Mouse (Mus musculus) forebrain, embryonic 14.5 days (tissue): ENCODE measurements around the gene Ccdc85c. TPM values are rescaled to one million over a fixed set of nuclear protein-coding genes. Genes with fewer than 3 reads are reported as not detected.

Source experiments
- ATAC-seq: fragments of 200-750 bp; cut with Nextera tagmentation; 2 replicates; pipeline ENCODE4 v1.8.0; 2017; ENCODE audit warnings: mild to moderate bottlenecking, moderate library complexity
- DNase-seq: peaks from one replicate; pipeline ENCODE4 v3.0.0-alpha.2; 2015; ENCODE audit warnings: low spot score
- H3K27ac ChIP-seq: fragments of 300-500 bp; sonication (generic); 2 replicates; pipeline ENCODE4 v1.5.1; 2014; ENCODE audit warnings: low read depth, mild to moderate bottlenecking, control low read depth, low read length, moderate library complexity
- H3K27me3 ChIP-seq: fragments of 300-500 bp; sonication (generic); replicated peaks from 2 replicates; pipeline ENCODE4 v1.6.1; 2014; ENCODE audit warnings: low read length, control low read depth, mixed read lengths; ENCODE audit not compliant: control insufficient read depth, insufficient read depth
- H3K36me3 ChIP-seq: fragments of 300-500 bp; sonication (generic); 2 replicates; pipeline ENCODE4 v1.6.1; 2014; ENCODE audit warnings: low read length, control low read depth; ENCODE audit not compliant: control insufficient read depth, insufficient read depth
- H3K4me1 ChIP-seq: fragments of 300-500 bp; sonication (generic); 2 replicates; pipeline ENCODE4 v1.6.1; 2014; ENCODE audit warnings: antibody characterized with exemption, low read length, control low read depth; ENCODE audit not compliant: control insufficient read depth, insufficient read depth
- H3K4me2 ChIP-seq: fragments of 300-500 bp; sonication (generic); 2 replicates; pipeline ENCODE4 v1.6.1; 2014; ENCODE audit warnings: mild to moderate bottlenecking, control low read depth, low read length
- H3K4me3 ChIP-seq: fragments of 300-500 bp; sonication (generic); 2 replicates; pipeline ENCODE4 v1.5.1; 2014; ENCODE audit warnings: low read depth, low read length, control low read depth
- H3K9ac ChIP-seq: fragments of 300-500 bp; sonication (generic); 2 replicates; pipeline ENCODE4 v1.6.1; 2014; ENCODE audit warnings: mild to moderate bottlenecking, low read length, control low read depth, moderate library complexity
- H3K9me3 ChIP-seq: fragments of 300-500 bp; sonication (generic); replicated peaks from 2 replicates; pipeline ENCODE4 v1.6.1; 2016; ENCODE audit warnings: low read length, control low read depth, mixed read lengths; ENCODE audit not compliant: control insufficient read depth
- WGBS: fragments of 180-500 bp; shearing (Covaris S2); extraction: QIAGEN DNeasy Blood & Tissue Kit; methylation state at CpG from one replicate; pipeline ENCODE4 v1.1.7; 2014; 5-methylcytosine and 5-hydroxymethylcytosine counted together
- polyA plus RNA-seq: library from polyadenylated mRNA; unstranded; fragments of >200 nt; fragmentation: Nextera tagmentation; extraction: Ambion mirVana; gene quantifications from 2 replicates; pipeline ENCODE4 v1.2.1, GENCODE M21; 2014

Gene Ccdc85c
- polyA plus RNA-seq, 1 experiment from 2014 or later = 14.5 TPM

GRCm38 (mm10) chr12:108212476-108212875 is 62.7 kb downstream of the Ccdc85c start:
- DNase-seq (no peak), ATAC-seq (no peak)
- no peak overlapping the region for H3K27ac ChIP-seq
- H3K4me3 ChIP-seq = no peak overlapping the region
- no peaks in the 10 kb centered on the region for H3K9me3 ChIP-seq
- 0 out of 2 replicates have a peak, but pooled peaks cover 6% of the 10 kb centered on the region for H3K36me3 ChIP-seq
- H3K9ac ChIP-seq = no peak overlapping the region
- WGBS = 79% methylated on average over 6 of the region's 6 CpGs
- peaks cover 19% of the 10 kb centered on the region for H3K4me1 ChIP-seq
- no peak overlapping the region for H3K4me2 ChIP-seq
- no peaks in the 10 kb centered on the region for H3K27me3 ChIP-seq

GRCm38 (mm10) chr12:108212071-108212470 is 63.2 kb downstream of the Ccdc85c start:
- WGBS = 58% methylated on average over 5 of the region's 5 CpGs
- peaks cover 16% of the 10 kb centered on the region for H3K4me1 ChIP-seq
- ATAC-seq = no peak

GRCm38 (mm10) chr12:108210623-108211022 is 64.6 kb downstream of the Ccdc85c start:
- H3K4me1 ChIP-seq = peaks cover 7% of the 10 kb centered on the region; the same call in 1 of the 2 replicates
- H3K27ac ChIP-seq = no peak overlapping the region
- peaks cover 15% of the 10 kb centered on the region; the same call in 1 of the 2 replicates for H3K36me3 ChIP-seq
- H3K9ac ChIP-seq = no peak overlapping the region
- H3K27me3 ChIP-seq = no peaks in the 10 kb centered on the region
- DNase-seq (no peak), ATAC-seq (no peak)
- no peaks in the 10 kb centered on the region for H3K9me3 ChIP-seq
- 93% methylated on average over 15 of the region's 15 CpGs for WGBS
- H3K4me2 ChIP-seq = no peak overlapping the region
- H3K4me3 ChIP-seq = no peak overlapping the region

More at GRCm38 (mm10) chr12:108212071-108212470, 63.2 kb downstream of the Ccdc85c start:
- H3K4me3 ChIP-seq = no peak overlapping the region
- no peaks in the 10 kb centered on the region for H3K27me3 ChIP-seq
- no peak overlapping the region for H3K9ac ChIP-seq
- no peak overlapping the region; the same call in 1 of the 2 replicates for H3K27ac ChIP-seq
- H3K4me2 ChIP-seq = no peak overlapping the region
- no peak for DNase-seq
- 0 out of 2 replicates have a peak, but pooled peaks cover 9% of the 10 kb centered on the region for H3K36me3 ChIP-seq
- H3K9me3 ChIP-seq = no peaks in the 10 kb centered on the region

GRCm38 (mm10) chr12:108208726-108209438 is 66.3 kb downstream of the Ccdc85c start:
- Histone ChIP-seq H3K27ac (no peak overlapping the region), H3K4me2 (no peak overlapping the region), H3K4me3 (no peak overlapping the region), H3K4me1 (peaks cover 5% of the 10 kb centered on the region; the same call in 1 of the 2 replicates), H3K36me3 (peaks cover 29% of the 10 kb centered on the region), H3K9me3 (no peaks in the 10 kb centered on the region), H3K9ac (no peak overlapping the region; the same call in 1 of the 2 replicates), H3K27me3 (no peaks in the 10 kb centered on the region)
- 31% methylated on average over 13 of the region's 13 CpGs for WGBS
- ATAC-seq (peak; percentile 36), DNase-seq (peak; percentile 80)

GRCm38 (mm10) chr12:108208216-108208615 is 67.0 kb downstream of the Ccdc85c start:
- Histone ChIP-seq H3K9me3 (no peaks in the 10 kb centered on the region), H3K9ac (no peak overlapping the region), H3K27me3 (no peaks in the 10 kb centered on the region), H3K4me2 (no peak overlapping the region), H3K36me3 (peaks cover 35% of the 10 kb centered on the region), H3K4me1 (no peaks in the 10 kb centered on the region; the same call in 1 of the 2 replicates), H3K4me3 (no peak overlapping the region), H3K27ac (no peak overlapping the region)
- DNase-seq = no peak
- no peak for ATAC-seq
- WGBS = 92% methylated on average over 9 of the region's 9 CpGs

GRCm38 (mm10) chr12:108206641-108207040 is 68.6 kb downstream of the Ccdc85c start:
- WGBS = 10% methylated on average over 5 of the region's 5 CpGs
- no peak overlapping the region for H3K9ac ChIP-seq
- ATAC-seq = peak; percentile 78
- no peak overlapping the region for H3K4me2 ChIP-seq
- H3K27ac ChIP-seq = no peak overlapping the region
- H3K4me1 ChIP-seq = no peaks in the 10 kb centered on the region
- peak; percentile 81 for DNase-seq
- H3K36me3 ChIP-seq = peaks cover 50% of the 10 kb centered on the region
- H3K27me3 ChIP-seq = no peaks in the 10 kb centered on the region
- no peaks in the 10 kb centered on the region for H3K9me3 ChIP-seq
- H3K4me3 ChIP-seq = no peak overlapping the region

GRCm38 (mm10) chr12:108204978-108205377 is 70.2 kb downstream of the Ccdc85c start:
- Histone ChIP-seq H3K27ac (no peak overlapping the region), H3K27me3 (no peaks in the 10 kb centered on the region), H3K4me3 (no peak overlapping the region), H3K36me3 (peaks cover 61% of the 10 kb centered on the region), H3K4me2 (no peak overlapping the region), H3K9me3 (no peaks in the 10 kb centered on the region), H3K9ac (no peak overlapping the region), H3K4me1 (no peaks in the 10 kb centered on the region)
- DNase-seq (no peak), ATAC-seq (no peak)
- WGBS = 63% methylated on average over 12 of the region's 12 CpGs

GRCm38 (mm10) chr12:108203895-108204294 is 71.3 kb downstream of the Ccdc85c start:
- H3K27me3 ChIP-seq = no peaks in the 10 kb centered on the region
- no peak overlapping the region for H3K4me2 ChIP-seq
- no peak overlapping the region for H3K27ac ChIP-seq
- peaks cover 72% of the 10 kb centered on the region for H3K36me3 ChIP-seq
- H3K4me1 ChIP-seq = no peaks in the 10 kb centered on the region
- H3K9ac ChIP-seq = no peak overlapping the region
- no peaks in the 10 kb centered on the region for H3K9me3 ChIP-seq
- H3K4me3 ChIP-seq = no peak overlapping the region
- ATAC-seq (no peak), DNase-seq (no peak)
- 84% methylated on average over 8 of the region's 8 CpGs for WGBS

GRCm38 (mm10) chr12:108200094-108200493 is 75.1 kb downstream of the Ccdc85c start:
- no peaks in the 10 kb centered on the region for H3K9me3 ChIP-seq
- no peak overlapping the region for H3K9ac ChIP-seq
- DNase-seq (no peak), ATAC-seq (no peak)
- H3K27ac ChIP-seq = no peak overlapping the region
- H3K4me2 ChIP-seq = no peak overlapping the region
- H3K27me3 ChIP-seq = no peaks in the 10 kb centered on the region
- H3K36me3 ChIP-seq = peaks cover 97% of the 10 kb centered on the region
- H3K4me1 ChIP-seq = no peaks in the 10 kb centered on the region
- H3K4me3 ChIP-seq = no peak overlapping the region
- WGBS = 90% methylated on average over 1 of the region's 1 CpGs
